Mouse (Mus musculus) cerebellum, adult 2 months (tissue): ENCODE data around the gene Sh2b2.

Experiments
- CTCF ChIP-seq: fragments of 200-500 bp; IDR thresholded peaks from 2 replicates; pipeline ENCODE4 v1.5.1; 2011; ENCODE audit warnings: low read depth, mild to moderate bottlenecking, control low read depth, low read length, moderate library complexity, borderline replicate concordance; ENCODE audit not compliant: insufficient read depth
- POLR2A ChIP-seq: fragments of 200-500 bp; IDR thresholded peaks from 2 replicates; pipeline ENCODE4 v1.6.1; 2011; ENCODE audit warnings: low read length, control low read depth, borderline replicate concordance; ENCODE audit not compliant: insufficient read depth

GRCm38 (mm10) chr5:136237607-136238006 lies 8.7 kb downstream of the Sh2b2 start:
- TF ChIP-seq POLR2A (no peak), CTCF (no peak)
